Mouse (Mus musculus) heart, postnatal 0 days (tissue): ENCODE data around the gene Pofut1.

Source experiments
- CTCF ChIP-seq: IDR thresholded peaks from 2 replicates; pipeline ENCODE4 v1.5.1; 2016; ENCODE audit warnings: antibody characterized with exemption, control low read depth, low read depth
- EP300 ChIP-seq: IDR thresholded peaks from 2 replicates; pipeline ENCODE4 v1.6.1; 2016; ENCODE audit warnings: antibody characterized with exemption, low read depth

- TF ChIP-seq CTCF, result no peak
- TF ChIP-seq EP300, result no peak
Measured at GRCm38 (mm10) chr2:153292305-153292861, 51.0 kb downstream of the Pofut1 start.
